Mouse (Mus musculus) embryonic fibroblast, embryonic 13.5 days (primary cell): ENCODE results near the gene March6.

Source experiments
- CTCF ChIP-seq: IDR thresholded peaks from 2 replicates; pipeline ENCODE4 v1.5.1; 2011; ENCODE audit warnings: mild to moderate bottlenecking, control low read depth, low read length, moderate library complexity, borderline replicate concordance; ENCODE audit not compliant: insufficient read depth
- POLR2A ChIP-seq: IDR thresholded peaks from 2 replicates; pipeline ENCODE4 v1.6.1; 2011; ENCODE audit warnings: low read depth, mild to moderate bottlenecking, control low read depth, low read length, moderate library complexity

DNA sequence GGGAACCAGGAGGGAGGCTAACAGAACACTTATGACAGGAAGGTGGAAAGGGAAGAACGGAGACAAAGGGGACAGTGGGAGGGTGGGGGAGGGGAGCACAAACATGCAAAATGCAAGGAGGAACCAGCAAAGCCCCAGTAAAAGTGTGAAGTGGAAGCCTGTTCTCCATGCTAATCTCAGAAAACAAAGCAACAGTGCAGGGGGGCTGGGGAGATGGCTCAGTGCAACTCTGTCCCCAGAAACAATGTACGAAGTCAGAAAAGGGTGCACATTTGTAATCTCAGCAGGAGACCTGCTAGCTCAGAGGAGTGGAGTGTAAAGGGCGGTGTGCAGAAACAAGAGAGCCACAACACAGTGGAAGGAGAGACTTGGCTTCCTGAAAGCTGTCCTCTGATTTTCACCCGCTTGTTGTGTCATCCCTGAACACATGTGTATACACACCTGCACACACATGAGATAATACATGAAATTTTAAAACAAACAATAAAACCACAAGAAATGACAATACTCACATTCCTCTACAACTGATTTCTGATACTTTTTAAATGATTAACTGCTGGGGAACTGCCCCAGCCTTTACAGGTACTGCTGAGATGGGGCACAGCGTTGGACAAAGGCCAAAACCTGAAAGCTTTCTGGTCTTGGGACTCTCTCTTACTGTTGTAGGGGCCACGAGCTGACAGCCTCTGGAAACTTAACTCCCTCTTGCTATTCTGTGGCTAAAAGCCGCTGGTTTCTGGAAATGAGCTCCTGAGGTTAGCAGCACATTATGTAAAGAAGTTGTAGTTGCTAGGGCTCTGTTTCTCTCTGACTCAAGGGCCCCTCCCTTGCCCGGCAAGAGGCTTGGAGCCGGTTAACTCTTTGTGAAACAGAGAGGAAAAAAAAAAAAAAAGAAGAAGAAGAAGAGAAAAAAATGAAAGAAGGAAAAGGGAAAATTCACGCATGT, 11.4 kb upstream of the March6 start:
- TF ChIP-seq POLR2A (no peak), CTCF (no peak)
